Mouse (Mus musculus): ENCODE results near the gene Efnb3. TPM values are rescaled to one million over a fixed set of nuclear protein-coding genes. Genes with fewer than 3 reads are reported as not detected.

Efnb3 gene
- total and polyA plus RNA-seq, 3 experiments: 0.23 to 0.72 TPM; not detected in 1

Other genes starting within 250 kb of the Efnb3 start
- 16.5 and 17.8 TPM in 2 replicates for gene Cntrob, start 236.4 kb downstream of the Efnb3 start, total RNA-seq (2012; rRNA removed)
- gene Cntrob, start 236.4 kb downstream of the Efnb3 start, polyA plus RNA-seq (2012; ENCODE audit: insufficient read depth in 1 of 2, insufficient read length in 2 of 2, low read depth in 1 of 2, low replicate concordance in 2 of 2, missing spikeins in 1 of 2): 10 to 100 TPM in 1 of 2 experiments, not detected in 1; 38.3 TPM
- 57.6 and 58.6 TPM in 2 replicates for gene Trappc1, start 236.2 kb downstream of the Efnb3 start, total RNA-seq (2012; rRNA removed)
- 10 to 100 TPM in 1 of 2 experiments, not detected in 1; 89.8 TPM for gene Trappc1, start 236.2 kb downstream of the Efnb3 start, polyA plus RNA-seq (2012; ENCODE audit: insufficient read depth in 1 of 2, insufficient read length in 2 of 2, low read depth in 1 of 2, low replicate concordance in 2 of 2, missing spikeins in 1 of 2)
- 3.0 and 3.8 TPM in 2 replicates for gene Kcnab3, start 233.9 kb downstream of the Efnb3 start, total RNA-seq (2012; rRNA removed)
- gene Kcnab3, start 233.9 kb downstream of the Efnb3 start, polyA plus RNA-seq (2012; ENCODE audit: insufficient read depth in 1 of 2, insufficient read length in 2 of 2, low read depth in 1 of 2, low replicate concordance in 2 of 2, missing spikeins in 1 of 2): 1 to 10 TPM in 1 of 2 experiments, not detected in 1; 6.2 TPM
- 6.4 and 11.5 TPM in 2 replicates for gene Rnf227, start 219.7 kb downstream of the Efnb3 start, total RNA-seq (2012; rRNA removed)
- 10 to 100 TPM in 1 of 2 experiments, not detected in 1; 12.4 TPM for gene Rnf227, start 219.7 kb downstream of the Efnb3 start, polyA plus RNA-seq (2012; ENCODE audit: insufficient read depth in 1 of 2, insufficient read length in 2 of 2, low read depth in 1 of 2, low replicate concordance in 2 of 2, missing spikeins in 1 of 2)
- gene Chd3, start 190.8 kb downstream of the Efnb3 start, total RNA-seq (2012; rRNA removed): 37.3 and 65.8 TPM in 2 replicates
- 10 to 100 TPM in 1 of 2 experiments, not detected in 1; 84.9 TPM for gene Chd3, start 190.8 kb downstream of the Efnb3 start, polyA plus RNA-seq (2012; ENCODE audit: insufficient read depth in 1 of 2, insufficient read length in 2 of 2, low read depth in 1 of 2, low replicate concordance in 2 of 2, missing spikeins in 1 of 2)
- 190 and 191 TPM in 2 replicates for gene Naa38, start 164.7 kb downstream of the Efnb3 start, total RNA-seq (2012; rRNA removed)
- gene Naa38, start 164.7 kb downstream of the Efnb3 start, polyA plus RNA-seq (2012; ENCODE audit: insufficient read depth in 1 of 2, insufficient read length in 2 of 2, low read depth in 1 of 2, low replicate concordance in 2 of 2, missing spikeins in 1 of 2): 100 to 1,000 TPM in 1 of 2 experiments, not detected in 1; 173 TPM
- 26.8 and 39.6 TPM in 2 replicates for gene Cyb5d1, start 164.6 kb downstream of the Efnb3 start, total RNA-seq (2012; rRNA removed)
- gene Cyb5d1, start 164.6 kb downstream of the Efnb3 start, polyA plus RNA-seq (2012; ENCODE audit: insufficient read depth in 1 of 2, insufficient read length in 2 of 2, low read depth in 1 of 2, low replicate concordance in 2 of 2, missing spikeins in 1 of 2): 10 to 100 TPM in 1 of 2 experiments, not detected in 1; 21.3 TPM
- 0.39 TPM in 2 replicates for gene Tmem88, start 162.0 kb downstream of the Efnb3 start, total RNA-seq (2012; rRNA removed)
- gene Tmem88, start 162.0 kb downstream of the Efnb3 start, polyA plus RNA-seq (2012; ENCODE audit: insufficient read depth in 1 of 2, insufficient read length in 2 of 2, low read depth in 1 of 2, low replicate concordance in 2 of 2, missing spikeins in 1 of 2): under 1 TPM in 1 of 2 experiments, not detected in 1; 0.45 TPM
- 5.8 and 7.2 TPM in 2 replicates for gene Kdm6b, start 146.5 kb downstream of the Efnb3 start, total RNA-seq (2012; rRNA removed)
- gene Kdm6b, start 146.5 kb downstream of the Efnb3 start, polyA plus RNA-seq (2012; ENCODE audit: insufficient read depth in 1 of 2, insufficient read length in 2 of 2, low read depth in 1 of 2, low replicate concordance in 2 of 2, missing spikeins in 1 of 2): 10 to 100 TPM; 25.0 to 43.4 TPM
- under 0.01 and 0.04 TPM in 2 replicates for gene Dnah2, start 11.1 kb downstream of the Efnb3 start, total RNA-seq (2012; rRNA removed)
- under 1 TPM in 1 of 2 experiments, not detected in 1; 0.07 TPM for gene Dnah2, start 11.1 kb downstream of the Efnb3 start, polyA plus RNA-seq (2012; ENCODE audit: insufficient read depth in 1 of 2, insufficient read length in 2 of 2, low read depth in 1 of 2, low replicate concordance in 2 of 2, missing spikeins in 1 of 2)
- 18.5 and 18.9 TPM in 2 replicates for gene Wrap53, start 20.1 kb upstream of the Efnb3 start, total RNA-seq (2012; rRNA removed)
- gene Wrap53, start 20.1 kb upstream of the Efnb3 start, polyA plus RNA-seq (2012; ENCODE audit: insufficient read depth in 1 of 2, insufficient read length in 2 of 2, low read depth in 1 of 2, low replicate concordance in 2 of 2, missing spikeins in 1 of 2): 10 to 100 TPM in 1 of 2 experiments, not detected in 1; 24.5 TPM
- gene Trp53, start 20.2 kb upstream of the Efnb3 start, total RNA-seq (2012; rRNA removed): 74.1 and 76.4 TPM in 2 replicates
- 100 to 1,000 TPM in 1 of 2 experiments, not detected in 1; 212 TPM for gene Trp53, start 20.2 kb upstream of the Efnb3 start, polyA plus RNA-seq (2012; ENCODE audit: insufficient read depth in 1 of 2, insufficient read length in 2 of 2, low read depth in 1 of 2, low replicate concordance in 2 of 2, missing spikeins in 1 of 2)
- 13.4 and 15.1 TPM in 2 replicates for gene Atp1b2, start 45.7 kb upstream of the Efnb3 start, total RNA-seq (2012; rRNA removed)
- 100 to 1,000 TPM in 1 of 2 experiments, not detected in 1; 136 TPM for gene Atp1b2, start 45.7 kb upstream of the Efnb3 start, polyA plus RNA-seq (2012; ENCODE audit: insufficient read depth in 1 of 2, insufficient read length in 2 of 2, low read depth in 1 of 2, low replicate concordance in 2 of 2, missing spikeins in 1 of 2)
- not detected in 2 replicates for gene Shbg, start 57.7 kb upstream of the Efnb3 start, total RNA-seq (2012; rRNA removed)
- gene Shbg, start 57.7 kb upstream of the Efnb3 start, polyA plus RNA-seq (2012; ENCODE audit: insufficient read depth in 1 of 2, insufficient read length in 2 of 2, low read depth in 1 of 2, low replicate concordance in 2 of 2, missing spikeins in 1 of 2): not detected
- not detected in 2 replicates for gene Sat2, start 61.8 kb upstream of the Efnb3 start, total RNA-seq (2012; rRNA removed)
- not detected for gene Sat2, start 61.8 kb upstream of the Efnb3 start, polyA plus RNA-seq (2012; ENCODE audit: insufficient read depth in 1 of 2, insufficient read length in 2 of 2, low read depth in 1 of 2, low replicate concordance in 2 of 2, missing spikeins in 1 of 2)
- gene Fxr2, start 72.8 kb upstream of the Efnb3 start, total RNA-seq (2012; rRNA removed): 90.2 and 95.1 TPM in 2 replicates
- gene Fxr2, start 72.8 kb upstream of the Efnb3 start, polyA plus RNA-seq (2012; ENCODE audit: insufficient read depth in 1 of 2, insufficient read length in 2 of 2, low read depth in 1 of 2, low replicate concordance in 2 of 2, missing spikeins in 1 of 2): 10 to 100 TPM in 1 of 2 experiments, not detected in 1; 97.6 TPM
- not detected in 2 replicates for gene Sox15, start 95.1 kb upstream of the Efnb3 start, total RNA-seq (2012; rRNA removed)
- under 1 TPM in 1 of 2 experiments, not detected in 1; 0.11 TPM for gene Sox15, start 95.1 kb upstream of the Efnb3 start, polyA plus RNA-seq (2012; ENCODE audit: insufficient read depth in 1 of 2, insufficient read length in 2 of 2, low read depth in 1 of 2, low replicate concordance in 2 of 2, missing spikeins in 1 of 2)
- gene Mpdu1, start 102.4 kb upstream of the Efnb3 start, total RNA-seq (2012; rRNA removed): 60.9 and 62.1 TPM in 2 replicates
- gene Mpdu1, start 102.4 kb upstream of the Efnb3 start, polyA plus RNA-seq (2012; ENCODE audit: insufficient read depth in 1 of 2, insufficient read length in 2 of 2, low read depth in 1 of 2, low replicate concordance in 2 of 2, missing spikeins in 1 of 2): 100 to 1,000 TPM; 101 to 259 TPM
- 4.1 and 5.3 TPM in 2 replicates for gene Cd68, start 105.9 kb upstream of the Efnb3 start, total RNA-seq (2012; rRNA removed)
- gene Cd68, start 105.9 kb upstream of the Efnb3 start, polyA plus RNA-seq (2012; ENCODE audit: insufficient read depth in 1 of 2, insufficient read length in 2 of 2, low read depth in 1 of 2, low replicate concordance in 2 of 2, missing spikeins in 1 of 2): 10 to 100 TPM in 1 of 2 experiments, not detected in 1; 19.8 TPM
- gene Eif4a1, start 112.2 kb upstream of the Efnb3 start, total RNA-seq (2012; rRNA removed): 1,645 and 1,689 TPM in 2 replicates
- gene Eif4a1, start 112.2 kb upstream of the Efnb3 start, polyA plus RNA-seq (2012; ENCODE audit: insufficient read depth in 1 of 2, insufficient read length in 2 of 2, low read depth in 1 of 2, low replicate concordance in 2 of 2, missing spikeins in 1 of 2): 100 to 1,000 TPM; 114 to 634 TPM
- 121 and 147 TPM in 2 replicates for gene Senp3, start 121.9 kb upstream of the Efnb3 start, total RNA-seq (2012; rRNA removed)
- 100 to 1,000 TPM; 171 to 890 TPM for gene Senp3, start 121.9 kb upstream of the Efnb3 start, polyA plus RNA-seq (2012; ENCODE audit: insufficient read depth in 1 of 2, insufficient read length in 2 of 2, low read depth in 1 of 2, low replicate concordance in 2 of 2, missing spikeins in 1 of 2)
- gene Tnfsf13, start 125.6 kb upstream of the Efnb3 start, total RNA-seq (2012; rRNA removed): 0.19 TPM in 1 of 2 replicates, not detected in the other
- under 1 TPM in 1 of 2 experiments, not detected in 1; 0.13 TPM for gene Tnfsf13, start 125.6 kb upstream of the Efnb3 start, polyA plus RNA-seq (2012; ENCODE audit: insufficient read depth in 1 of 2, insufficient read length in 2 of 2, low read depth in 1 of 2, low replicate concordance in 2 of 2, missing spikeins in 1 of 2)
- not detected in 2 replicates for gene Tnfsf12, start 135.6 kb upstream of the Efnb3 start, total RNA-seq (2012; rRNA removed)
- gene Tnfsf12, start 135.6 kb upstream of the Efnb3 start, polyA plus RNA-seq (2012; ENCODE audit: insufficient read depth in 1 of 2, insufficient read length in 2 of 2, low read depth in 1 of 2, low replicate concordance in 2 of 2, missing spikeins in 1 of 2): under 1 TPM in 1 of 2 experiments, not detected in 1; 0.10 TPM
- not detected in 2 replicates for gene Tnfsfm13, start 135.9 kb upstream of the Efnb3 start, total RNA-seq (2012; rRNA removed)
- not detected for gene Tnfsfm13, start 135.9 kb upstream of the Efnb3 start, polyA plus RNA-seq (2012; ENCODE audit: insufficient read depth in 1 of 2, insufficient read length in 2 of 2, low read depth in 1 of 2, low replicate concordance in 2 of 2, missing spikeins in 1 of 2)
- gene Polr2a, start 198.4 kb upstream of the Efnb3 start, total RNA-seq (2012; rRNA removed): 16.6 and 22.2 TPM in 2 replicates
- gene Polr2a, start 198.4 kb upstream of the Efnb3 start, polyA plus RNA-seq (2012; ENCODE audit: insufficient read depth in 1 of 2, insufficient read length in 2 of 2, low read depth in 1 of 2, low replicate concordance in 2 of 2, missing spikeins in 1 of 2): 100 to 1,000 TPM in 1 of 2 experiments, 10 to 100 TPM in 1; 73.9 to 193 TPM
- 0.08 TPM in 1 of 2 replicates, not detected in the other for gene Slc35g3, start 201.8 kb upstream of the Efnb3 start, total RNA-seq (2012; rRNA removed)
- under 1 TPM in 1 of 2 experiments, not detected in 1; 0.22 TPM for gene Slc35g3, start 201.8 kb upstream of the Efnb3 start, polyA plus RNA-seq (2012; ENCODE audit: insufficient read depth in 1 of 2, insufficient read length in 2 of 2, low read depth in 1 of 2, low replicate concordance in 2 of 2, missing spikeins in 1 of 2)
- gene Zbtb4, start 205.7 kb upstream of the Efnb3 start, total RNA-seq (2012; rRNA removed): 1.4 and 2.4 TPM in 2 replicates
- gene Zbtb4, start 205.7 kb upstream of the Efnb3 start, polyA plus RNA-seq (2012; ENCODE audit: insufficient read depth in 1 of 2, insufficient read length in 2 of 2, low read depth in 1 of 2, low replicate concordance in 2 of 2, missing spikeins in 1 of 2): 1 to 10 TPM in 1 of 2 experiments, not detected in 1; 2.7 TPM
- gene Chrnb1, start 235.7 kb upstream of the Efnb3 start, total RNA-seq (2012; rRNA removed): 0.31 and 0.33 TPM in 2 replicates
- 1 to 10 TPM in 1 of 2 experiments, not detected in 1; 1.6 TPM for gene Chrnb1, start 235.7 kb upstream of the Efnb3 start, polyA plus RNA-seq (2012; ENCODE audit: insufficient read depth in 1 of 2, insufficient read length in 2 of 2, low read depth in 1 of 2, low replicate concordance in 2 of 2, missing spikeins in 1 of 2)
- gene Fgf11, start 241.7 kb upstream of the Efnb3 start, total RNA-seq (2012; rRNA removed): 4.8 and 5.1 TPM in 2 replicates
- gene Fgf11, start 241.7 kb upstream of the Efnb3 start, polyA plus RNA-seq (2012; ENCODE audit: insufficient read depth in 1 of 2, insufficient read length in 2 of 2, low read depth in 1 of 2, low replicate concordance in 2 of 2, missing spikeins in 1 of 2): 10 to 100 TPM in 1 of 2 experiments, not detected in 1; 26.8 TPM
- 0.29 and 0.31 TPM in 2 replicates for gene Tmem102, start 245.4 kb upstream of the Efnb3 start, total RNA-seq (2012; rRNA removed)
- 1 to 10 TPM in 1 of 2 experiments, not detected in 1; 2.4 TPM for gene Tmem102, start 245.4 kb upstream of the Efnb3 start, polyA plus RNA-seq (2012; ENCODE audit: insufficient read depth in 1 of 2, insufficient read length in 2 of 2, low read depth in 1 of 2, low replicate concordance in 2 of 2, missing spikeins in 1 of 2)

All from MEL (cell line).